Mouse (Mus musculus) WW6 (cell line): ENCODE measurements around the gene Ccdc84.
A peak's percentile ranks its signal among the peaks of the same experiment; 100 is the strongest.
"Not testable (repeated sequence)": the region's sequence is repeated elsewhere in the genome, so short reads cannot be mapped to it uniquely, and the experiment has no call there.

Experiments
- DNase-seq: peaks from one replicate; pipeline ENCODE4 v3.0.0-alpha.2; 2013; ENCODE audit warnings: low read depth, low spot score

The Ccdc84 gene

DNA sequence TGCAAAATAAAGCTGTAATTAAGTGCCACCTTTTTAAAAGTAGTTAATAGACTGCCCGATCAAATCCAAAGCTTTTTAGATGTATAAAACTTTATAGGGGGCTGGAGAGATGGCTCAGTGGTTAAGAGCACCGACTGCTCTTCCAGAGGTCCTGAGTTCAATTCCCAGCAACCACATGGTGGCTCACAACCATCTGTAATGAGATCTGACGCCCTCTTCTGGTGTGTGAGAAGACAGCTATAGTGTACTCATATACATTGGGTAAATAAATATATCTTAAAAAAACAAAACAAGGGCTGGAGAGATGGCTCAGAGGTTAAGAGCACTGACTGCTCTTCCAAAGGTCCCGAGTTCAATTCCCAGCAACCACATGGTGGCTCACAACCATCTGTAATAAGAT is 56.4 kb downstream of the Ccdc84 start:
- not testable (repeated sequence) for DNase-seq

GRCm38 (mm10) chr9:44361190-44361917 is 57.0 kb downstream of the Ccdc84 start, which contains the start of gene Vps11:
Gene Vps11 (minus strand): TSS chr9:44361670.
- DNase-seq: peak; percentile 95
